Mouse (Mus musculus) activated CD4-positive, CD25-positive, alpha-beta regulatory T cell, adult 4 months (primary cell): ENCODE data around the gene Nom1. TPM values are rescaled to one million over a fixed set of nuclear protein-coding genes. Genes with fewer than 3 reads are reported as not detected.
A peak's percentile ranks its signal among the peaks of the same experiment; 100 is the strongest.
"Not testable (repeated sequence)": the region's sequence is repeated elsewhere in the genome, so short reads cannot be mapped to it uniquely, and the experiment has no call there.

Source experiments
- ATAC-seq: one replicate; pipeline ENCODE4 v1.8.0; 2017
- polyA plus RNA-seq, 2 experiments: library from polyadenylated mRNA; unstranded; fragments of 100-300 nt; shearing (Covaris generic); gene quantifications; one replicate each; pipeline ENCODE4 v1.2.1; 2017

Gene Nom1
- 10 to 100 TPM in 1 of 2 experiments, 1 to 10 TPM in 1; 9.2 to 11.9 TPM for polyA plus RNA-seq

- peak; percentile 98 for ATAC-seq
Observed at GRCm38 (mm10) chr5:29434228-29434871, at the start of gene Nom1. Nom1 (plus strand) TSS chr5:29434664.

- no peak for ATAC-seq
Observed at GRCm38 (mm10) chr5:29387591-29387990, 46.9 kb upstream of the Nom1 start.

- ATAC-seq = no peak
Observed at GRCm38 (mm10) chr5:29388181-29388943, 46.1 kb upstream of the Nom1 start.

GRCm38 (mm10) chr5:29388944-29389765 lies 45.3 kb upstream of the Nom1 start:
- ATAC-seq = no peak

GRCm38 (mm10) chr5:29398427-29398826 lies 36.0 kb upstream of the Nom1 start:
- no peak for ATAC-seq

- no peak for ATAC-seq
Observed at GRCm38 (mm10) chr5:29410854-29411253, 23.6 kb upstream of the Nom1 start.

GRCm38 (mm10) chr5:29413041-29413440 lies 21.4 kb upstream of the Nom1 start:
- ATAC-seq = no peak

GRCm38 (mm10) chr5:29423330-29423729 lies 11.1 kb upstream of the Nom1 start:
- ATAC-seq = not testable (repeated sequence)

- peak; percentile 40 for ATAC-seq
Observed at GRCm38 (mm10) chr5:29434872-29435358, 451 bp downstream of the Nom1 start.

GRCm38 (mm10) chr5:29435491-29435890 lies 1.0 kb downstream of the Nom1 start:
- no peak for ATAC-seq

GRCm38 (mm10) chr5:29436728-29437127 lies 2.3 kb downstream of the Nom1 start:
- ATAC-seq = not testable (repeated sequence)

- ATAC-seq = no peak
Observed at GRCm38 (mm10) chr5:29445275-29445674, 10.8 kb downstream of the Nom1 start.

GRCm38 (mm10) chr5:29452352-29452751 lies 17.9 kb downstream of the Nom1 start:
- no peak for ATAC-seq

- no peak for ATAC-seq
Observed at GRCm38 (mm10) chr5:29456895-29457656, 22.6 kb downstream of the Nom1 start.

- ATAC-seq = no peak
Observed at GRCm38 (mm10) chr5:29462943-29463686, 28.7 kb downstream of the Nom1 start.

- ATAC-seq = no peak
Observed at GRCm38 (mm10) chr5:29467489-29468350, 33.3 kb downstream of the Nom1 start.

- no peak for ATAC-seq
Observed at GRCm38 (mm10) chr5:29468351-29469065, 34.0 kb downstream of the Nom1 start.

- ATAC-seq = no peak
Observed at GRCm38 (mm10) chr5:29469501-29469900, 35.0 kb downstream of the Nom1 start.

- no peak for ATAC-seq
Observed at GRCm38 (mm10) chr5:29470271-29470670, 35.8 kb downstream of the Nom1 start.
